Mouse (Mus musculus): ENCODE results near the gene Pigo.

The Pigo gene

DNA sequence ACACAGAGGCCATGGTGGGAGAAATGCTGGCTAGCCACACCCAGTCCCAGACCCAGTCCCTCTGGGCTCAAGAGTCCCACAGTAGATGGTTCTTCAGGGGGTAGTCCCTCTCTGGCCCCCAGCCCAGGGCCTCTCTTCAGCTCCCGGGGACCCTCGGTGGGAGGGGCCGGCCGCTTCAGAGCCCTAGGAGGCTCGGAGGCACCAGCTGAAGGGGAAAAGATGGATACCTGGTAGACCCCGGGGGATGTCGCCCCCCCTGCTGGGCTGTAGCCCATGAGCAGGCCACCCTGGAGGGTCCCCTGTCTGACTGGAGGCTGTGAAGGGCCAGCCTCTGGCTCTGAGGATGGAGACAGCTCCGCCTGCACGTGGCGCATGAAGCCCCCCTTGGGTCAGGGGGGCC, 10.7 kb upstream of the Pigo start:
- DNase-seq: no peak

DNA sequence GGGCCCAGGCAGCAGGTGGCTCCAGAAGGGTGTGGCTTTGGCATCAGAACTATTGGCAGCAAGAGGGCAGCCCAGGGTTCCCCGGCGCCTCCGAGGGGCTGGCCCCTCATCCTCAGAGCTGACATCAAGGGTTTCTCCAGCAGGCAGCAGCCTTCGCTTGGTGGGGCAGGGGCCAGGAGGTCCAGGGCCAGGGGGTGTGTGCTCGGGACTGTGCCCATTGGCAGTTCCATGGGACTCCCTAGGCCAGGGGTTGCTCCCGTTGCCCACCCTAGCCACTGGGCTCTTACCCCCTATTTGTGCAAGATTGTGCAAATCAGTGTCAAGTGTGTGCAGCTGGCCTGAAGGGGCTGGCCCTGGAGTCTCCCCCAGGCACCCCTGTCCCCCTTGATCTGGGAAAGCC, 10.2 kb upstream of the Pigo start:
- no peak for DNase-seq

DNA sequence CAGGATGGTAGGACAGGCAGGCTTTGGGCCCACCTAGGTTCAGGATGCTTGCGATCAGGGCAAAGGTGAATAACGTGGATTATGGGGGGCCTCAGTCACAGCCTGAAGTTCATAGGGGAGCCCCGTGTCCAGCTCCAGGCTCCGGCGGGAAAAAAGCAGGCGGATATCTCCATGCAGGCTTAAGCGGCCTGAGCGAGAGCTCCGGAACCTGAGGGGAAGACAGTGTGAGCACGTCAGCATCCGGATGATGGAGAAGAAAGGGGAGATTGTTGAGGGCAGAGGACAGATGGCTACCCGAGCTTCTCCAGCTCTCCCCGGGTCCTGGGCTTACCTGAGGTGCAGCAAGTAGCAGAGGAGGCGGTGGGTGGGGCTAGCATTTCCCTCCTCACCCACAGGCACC, 7.9 kb upstream of the Pigo start:
- no peak for DNase-seq

DNA sequence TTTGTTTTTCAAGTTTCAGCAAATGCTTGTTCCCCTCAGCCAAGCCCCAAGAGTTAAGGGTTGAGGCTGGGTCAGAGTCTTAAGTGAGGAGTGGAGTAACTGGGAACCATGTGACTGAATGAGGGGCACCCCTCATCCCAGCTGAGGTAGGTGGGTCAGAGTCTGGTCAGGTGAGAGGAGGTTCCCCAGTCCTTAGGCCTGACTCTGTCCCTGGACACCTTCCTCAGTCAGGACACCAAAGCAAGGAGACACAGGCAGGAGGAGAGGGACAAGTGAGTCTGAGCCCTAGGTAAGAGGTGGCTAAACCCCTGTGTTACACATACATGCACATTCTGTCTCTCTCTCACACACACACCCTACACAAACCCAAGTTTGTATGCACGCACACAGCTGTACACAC, 6.9 kb upstream of the Pigo start:
- DNase-seq: no peak

DNA sequence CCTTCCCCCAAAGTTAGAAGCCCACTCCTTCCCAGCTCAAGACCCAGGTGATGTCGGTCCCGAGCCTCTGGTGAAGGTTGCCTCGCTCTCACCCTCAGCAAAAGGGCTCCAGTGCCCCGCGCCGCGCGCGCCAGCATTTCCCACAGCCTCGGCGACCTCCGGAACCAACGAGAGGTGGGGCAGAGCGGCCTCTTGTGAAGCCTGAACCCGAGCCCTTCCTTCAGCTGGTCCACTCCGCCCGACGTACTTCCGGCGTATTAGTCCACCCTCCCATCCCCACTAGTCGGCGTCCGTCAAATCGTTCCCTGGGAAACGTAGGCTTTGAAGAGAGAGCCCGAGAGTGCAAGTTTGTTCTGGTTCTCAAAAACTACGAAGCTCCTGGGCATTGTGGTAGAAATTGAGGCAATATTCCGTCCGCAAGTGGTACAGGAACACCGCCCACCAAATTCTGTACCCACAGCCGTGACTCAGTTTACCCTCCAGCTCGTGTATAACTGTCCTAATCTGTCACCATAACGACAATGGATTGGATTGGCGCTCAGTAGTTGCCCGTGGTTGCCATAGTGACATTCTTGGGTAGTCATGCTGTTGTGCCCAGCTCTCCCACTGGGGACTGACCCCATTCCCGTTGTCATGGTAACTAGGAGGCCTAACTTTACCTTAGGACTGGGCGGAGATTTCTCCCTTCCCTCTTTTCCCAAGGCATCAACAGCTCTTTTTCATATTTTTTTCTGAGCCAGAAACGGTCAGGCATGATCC, 5.8 kb upstream of the Pigo start, which contains the start of gene Stoml2:
Gene Stoml2, minus strand, starts transcription at position 474 of the 759 bp plus-strand sequence.
- DNase-seq: peak; percentile 85

DNA sequence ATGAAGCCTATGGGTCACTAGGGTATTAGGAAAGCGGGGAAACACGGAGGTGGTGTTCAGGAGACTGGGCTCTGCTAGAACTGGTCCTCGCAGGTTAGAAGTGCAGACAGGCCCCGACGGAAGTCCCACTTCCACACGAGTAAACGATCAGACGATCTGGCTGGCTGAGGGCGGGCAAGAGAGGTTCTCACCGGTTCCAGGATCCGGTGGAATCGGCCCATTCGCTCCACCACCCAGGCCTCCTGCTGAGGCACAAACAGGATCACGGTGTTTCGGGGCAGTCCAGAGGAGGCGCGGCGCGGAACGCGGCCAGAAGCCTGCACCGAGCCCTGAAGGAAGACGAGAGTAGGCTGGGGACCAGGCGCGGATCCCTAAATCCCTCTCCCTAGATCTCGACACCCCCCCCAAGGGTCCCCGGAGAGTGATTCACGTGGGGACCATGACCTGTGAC, 5.2 kb upstream of the Pigo start:
- DNase-seq: no peak

DNA sequence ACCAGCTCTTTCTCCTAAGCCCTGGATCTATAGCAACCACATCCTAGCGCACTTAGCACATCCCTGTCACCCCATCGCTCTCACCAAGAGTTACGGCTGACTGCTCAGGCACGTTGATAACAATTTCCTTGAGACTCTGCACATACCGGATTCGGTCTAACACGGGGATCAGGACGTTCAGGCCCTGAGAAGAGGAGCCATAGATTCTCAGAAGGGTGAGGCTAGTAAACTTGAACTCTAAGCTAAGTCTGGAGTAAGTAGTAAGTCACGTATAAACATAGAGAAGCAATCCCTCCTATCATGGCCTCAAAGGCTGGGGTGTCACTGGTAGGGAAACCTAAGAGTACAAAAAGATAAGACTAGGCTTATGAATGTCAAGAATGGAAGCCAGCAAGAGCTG, 4.7 kb upstream of the Pigo start:
- DNase-seq: no peak

DNA sequence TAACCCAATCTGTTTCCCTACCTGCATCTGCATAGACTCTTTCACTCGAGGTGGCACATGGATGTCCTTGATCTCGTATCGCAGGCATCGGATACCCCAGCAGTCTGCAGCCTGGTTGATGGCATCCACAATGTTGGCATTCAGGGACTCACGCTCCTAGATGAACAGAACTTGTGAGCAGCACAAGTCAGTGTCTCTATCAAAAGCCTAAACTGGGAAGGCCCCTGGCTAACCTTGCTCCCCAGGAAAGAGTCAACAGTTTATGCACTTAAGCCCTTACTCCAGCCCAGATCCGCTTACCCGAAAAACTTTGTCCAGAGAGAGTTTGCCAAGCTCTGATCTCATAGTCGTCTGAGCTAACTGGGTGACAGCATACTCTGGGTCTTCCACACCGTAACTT, 4.1 kb upstream of the Pigo start:
- no peak for DNase-seq

DNA sequence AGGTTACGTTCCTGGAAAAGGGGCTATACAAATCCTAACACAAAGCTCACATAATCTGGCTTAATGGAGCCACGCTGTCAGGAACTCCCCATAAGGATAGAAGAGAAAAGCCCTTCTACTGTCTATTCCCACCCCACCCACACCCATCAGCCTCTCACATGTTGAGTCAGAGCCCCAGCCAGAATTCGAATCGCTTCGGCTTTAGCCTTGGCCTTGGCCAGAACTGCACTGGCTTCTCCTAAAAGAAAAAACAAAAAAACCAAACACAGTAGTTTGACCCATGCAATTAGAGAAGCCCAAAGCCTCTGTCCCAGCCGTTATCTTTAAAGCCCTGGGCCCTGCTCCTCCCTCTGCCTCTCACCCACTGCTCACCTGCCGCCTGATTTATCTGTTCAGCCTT, 3.5 kb upstream of the Pigo start:
- DNase-seq: no peak

DNA sequence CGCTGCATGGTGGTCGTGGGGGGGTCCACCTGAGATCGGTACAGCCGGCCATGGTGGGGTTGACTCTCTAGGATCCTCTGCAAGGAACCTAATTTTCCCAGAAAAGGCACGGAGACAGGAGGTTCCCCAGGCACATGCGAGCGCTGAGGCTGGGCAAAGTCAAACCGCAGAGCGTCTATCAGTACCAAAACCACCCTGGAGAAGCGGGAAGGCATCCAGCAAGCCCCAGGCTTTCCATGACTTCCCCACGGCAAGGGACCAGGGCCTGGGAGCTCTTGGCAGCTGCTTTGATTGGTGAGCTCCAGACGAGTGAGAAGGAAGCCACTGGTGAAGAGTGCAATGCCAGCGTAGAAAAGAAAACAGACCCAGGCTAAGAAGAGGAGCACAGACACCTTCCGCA, 946 bp downstream of the Pigo start:
- DNase-seq: no peak

DNA sequence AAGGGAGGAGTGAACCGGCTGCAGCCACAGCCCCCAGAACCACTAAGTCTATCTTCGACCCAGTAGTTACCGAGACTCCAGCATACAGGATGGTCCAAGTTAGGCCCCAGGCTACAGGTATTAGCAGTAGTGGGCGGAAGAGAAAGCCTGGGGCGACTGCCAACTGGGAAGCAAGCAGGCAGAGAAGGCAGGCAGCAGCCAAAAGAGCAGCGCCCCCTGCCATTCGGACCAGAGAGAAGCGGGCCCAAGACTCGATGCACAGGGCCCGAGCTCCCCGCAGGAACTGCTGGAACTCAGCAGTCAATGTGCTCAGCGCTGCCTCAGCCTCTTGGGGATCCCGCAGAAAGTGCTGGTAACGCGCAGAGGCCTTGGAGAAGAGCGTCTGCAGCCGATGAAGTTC, 4.3 kb downstream of the Pigo start:
- DNase-seq: no peak

DNA sequence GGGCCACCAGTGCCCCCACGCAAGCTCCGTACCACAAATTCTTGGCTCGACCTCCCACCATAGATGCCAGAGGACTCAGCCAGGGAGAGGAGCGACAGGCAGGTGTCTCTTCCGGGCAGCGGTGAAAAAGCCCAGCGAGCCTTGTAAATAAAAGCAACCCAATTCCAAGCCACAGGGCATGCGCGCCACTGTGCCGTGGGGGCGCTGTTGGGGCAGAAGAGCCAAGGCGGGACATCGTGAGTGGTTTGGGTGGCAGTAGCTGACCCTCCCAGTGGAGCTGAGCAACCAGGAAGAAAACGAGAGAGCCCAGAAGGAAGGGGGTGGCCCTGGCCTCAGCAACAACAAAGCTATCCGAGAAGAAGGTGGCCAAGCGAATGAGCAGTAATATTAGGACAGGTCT, 4.7 kb downstream of the Pigo start:
- DNase-seq: no peak

DNA sequence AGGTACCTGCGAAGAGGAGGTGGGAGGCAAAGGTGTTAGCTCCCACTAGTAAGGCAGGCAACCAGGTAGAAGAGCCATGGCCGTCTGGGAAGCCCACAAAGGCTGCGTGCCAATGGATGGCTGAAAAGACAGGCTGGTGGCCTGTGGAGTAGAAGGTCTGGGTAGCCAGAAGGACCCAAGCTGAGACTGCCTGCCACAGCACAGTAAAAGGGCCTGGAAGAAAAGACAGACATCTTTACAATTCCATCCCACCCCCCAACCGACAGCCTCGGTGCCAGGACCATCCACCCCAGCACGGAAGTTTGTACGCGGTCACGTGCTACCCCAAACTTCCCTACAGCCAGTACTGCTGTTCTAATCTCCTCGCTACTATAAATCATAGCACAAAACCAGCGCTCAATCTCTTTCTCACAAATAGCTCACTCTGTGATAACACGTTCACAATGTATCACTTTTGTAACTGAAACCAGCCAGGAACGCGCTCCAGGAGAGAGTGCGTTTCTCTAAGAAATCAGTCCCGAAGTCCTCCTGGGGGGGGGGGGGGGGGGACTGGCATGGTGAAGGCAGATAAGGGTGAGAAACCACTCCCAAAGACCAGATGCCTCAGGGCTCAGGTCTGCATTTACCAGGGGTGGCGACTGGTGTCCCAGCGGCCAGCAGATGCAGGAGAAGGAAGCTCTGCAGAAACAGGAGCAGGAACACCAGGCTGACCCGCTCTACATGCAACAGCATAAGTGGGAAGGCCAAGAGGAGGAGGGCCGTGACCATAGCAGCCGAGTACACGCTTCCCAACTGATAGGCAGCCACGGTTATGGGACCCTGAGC, 5.8 kb downstream of the Pigo start:
- DNase-seq: no peak

DNA sequence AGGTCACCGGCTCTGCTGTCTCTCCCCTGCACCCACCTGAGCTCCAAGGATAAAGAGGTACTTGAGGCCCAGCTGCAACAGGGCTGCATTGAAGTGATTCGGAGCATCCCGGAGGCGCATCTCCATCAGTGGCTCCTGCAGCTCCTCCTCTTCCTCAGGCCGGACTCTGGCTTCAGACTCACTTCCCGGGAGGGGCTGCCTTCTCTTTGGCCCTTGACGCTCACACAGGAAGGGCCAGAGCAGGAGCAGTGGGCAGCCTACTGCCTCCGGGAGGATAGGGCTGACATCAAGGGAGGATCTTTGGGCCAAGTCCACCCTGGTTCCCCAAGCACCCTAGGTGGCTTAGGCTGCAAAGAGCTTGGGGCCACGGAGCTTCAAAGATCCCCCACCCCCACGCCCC, 6.4 kb downstream of the Pigo start:
- no peak for DNase-seq

DNA sequence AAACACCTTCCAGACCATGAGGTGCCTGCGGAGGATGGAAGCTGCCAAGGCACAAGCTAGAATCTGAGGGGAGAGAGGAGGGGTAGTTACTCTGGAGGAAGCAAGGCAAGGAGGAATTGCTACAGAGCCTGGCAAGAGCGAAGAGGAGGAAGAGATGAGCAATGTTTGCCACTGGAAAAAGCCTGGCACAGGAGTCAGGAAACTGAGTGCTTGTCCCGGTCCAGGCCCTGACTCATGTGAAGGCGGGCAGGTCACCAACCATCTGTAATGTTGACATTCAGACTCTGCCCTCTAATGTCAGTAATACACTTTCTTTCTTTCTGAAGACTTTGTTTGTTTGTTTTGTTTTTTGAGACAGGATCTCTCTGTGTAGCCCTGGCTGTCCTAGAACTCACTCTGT, 7.5 kb downstream of the Pigo start:
- no peak for DNase-seq

DNA sequence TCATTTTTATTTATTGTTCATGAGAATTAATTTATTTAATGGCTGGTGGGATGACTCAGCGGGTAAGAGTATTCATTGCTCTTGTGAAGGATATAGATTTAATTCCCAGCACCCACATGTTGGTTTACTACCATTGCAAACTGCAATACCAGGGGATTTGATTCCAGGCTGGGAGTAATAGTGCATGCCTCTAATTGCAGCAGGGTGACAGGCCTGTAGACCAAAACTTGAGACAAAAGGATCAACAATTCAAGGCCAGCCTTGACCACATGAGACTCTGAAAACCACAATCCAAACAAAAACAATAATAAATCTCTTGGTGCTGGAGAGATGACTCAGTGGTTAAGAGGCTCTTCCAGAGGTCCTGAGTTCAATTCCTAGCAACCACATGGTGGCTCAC, 13.5 kb downstream of the Pigo start:
- DNase-seq: no peak

DNA sequence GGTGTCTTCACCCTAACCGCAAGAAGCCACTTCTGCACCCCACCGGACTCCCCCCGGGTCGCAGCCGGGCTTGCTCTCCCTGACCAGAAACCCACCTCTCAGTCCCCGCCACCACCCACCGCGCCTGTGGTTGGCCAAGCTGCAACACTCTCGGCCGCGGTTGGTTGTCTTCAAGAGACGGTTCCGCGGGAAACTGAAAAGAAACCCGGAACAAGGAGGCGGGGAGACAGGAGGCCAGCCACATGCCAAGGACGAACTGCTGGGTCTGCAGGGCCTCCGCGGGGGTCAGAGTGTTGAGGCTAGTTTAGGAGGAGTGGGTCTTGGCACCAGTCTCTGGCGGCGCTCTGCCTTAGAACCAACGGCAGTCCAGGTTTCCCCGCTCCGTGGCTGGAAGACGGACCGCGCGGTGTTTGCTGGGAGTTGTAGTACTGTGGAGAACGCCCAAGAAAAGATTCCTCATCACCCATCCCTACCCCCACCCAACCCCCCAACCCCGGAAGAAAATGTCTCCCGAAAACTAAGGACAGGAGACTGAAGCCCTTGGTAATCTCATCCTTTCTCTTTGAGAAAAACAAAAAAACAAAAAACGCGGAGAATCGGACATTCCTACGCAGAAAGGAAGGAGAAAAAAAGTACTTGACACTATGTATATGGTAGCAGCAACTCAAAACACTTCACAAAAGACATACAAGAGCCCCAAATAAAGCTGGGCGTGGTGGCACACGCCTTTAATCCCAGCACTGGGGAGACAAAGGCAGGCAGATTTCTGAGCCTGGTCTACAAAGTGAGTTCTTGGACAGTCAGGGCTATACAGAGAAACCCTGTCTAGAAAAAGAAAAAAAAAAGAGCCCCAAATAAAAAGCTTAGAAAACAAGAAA, 15.2 kb downstream of the Pigo start, which contains the start of gene Fancg:
Gene Fancg, minus strand, starts transcription at position 346 of the 878 bp plus-strand sequence.
- peak; percentile 75 to 79 for DNase-seq

DNA sequence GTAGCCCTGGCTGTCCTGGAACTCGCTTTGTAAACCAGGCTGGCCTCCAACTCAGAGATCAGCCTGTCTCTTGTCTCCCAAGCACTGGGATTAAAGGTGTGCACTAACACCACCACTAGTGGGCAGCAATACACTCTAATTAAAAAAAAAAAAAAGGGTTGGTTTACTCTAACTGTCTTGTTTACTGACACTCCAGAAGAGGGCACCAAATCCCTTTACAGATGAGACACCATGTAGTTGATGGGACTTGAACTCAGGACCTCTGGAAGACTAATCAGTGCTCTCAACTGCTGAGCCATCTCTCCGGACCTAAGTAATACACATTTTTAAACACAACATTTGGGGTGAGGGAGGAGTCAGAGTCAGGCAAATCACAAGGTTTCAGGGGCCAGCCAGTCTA, 19.9 kb downstream of the Pigo start:
- DNase-seq: peak; percentile 50 to 56

DNA sequence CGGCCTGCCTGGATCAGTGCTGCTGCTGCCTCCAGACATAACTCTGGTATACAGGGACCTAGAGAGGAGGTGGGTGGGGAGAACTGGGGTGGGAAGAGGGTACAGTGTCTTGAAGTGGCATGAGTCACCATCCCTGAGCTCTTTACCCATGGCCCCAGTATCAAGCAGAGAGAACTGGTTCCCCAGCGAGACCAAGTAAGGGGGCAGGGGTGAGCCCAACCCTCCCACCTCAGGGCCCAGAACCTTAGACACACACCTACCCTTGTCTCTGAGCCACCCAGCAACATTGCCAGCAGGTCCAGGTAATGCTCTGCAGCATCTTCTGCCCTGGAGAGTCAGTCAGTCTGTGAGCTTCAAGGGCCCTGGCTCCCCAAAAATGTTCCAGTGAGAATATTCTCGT, 20.7 kb downstream of the Pigo start:
- DNase-seq: no peak

DNA sequence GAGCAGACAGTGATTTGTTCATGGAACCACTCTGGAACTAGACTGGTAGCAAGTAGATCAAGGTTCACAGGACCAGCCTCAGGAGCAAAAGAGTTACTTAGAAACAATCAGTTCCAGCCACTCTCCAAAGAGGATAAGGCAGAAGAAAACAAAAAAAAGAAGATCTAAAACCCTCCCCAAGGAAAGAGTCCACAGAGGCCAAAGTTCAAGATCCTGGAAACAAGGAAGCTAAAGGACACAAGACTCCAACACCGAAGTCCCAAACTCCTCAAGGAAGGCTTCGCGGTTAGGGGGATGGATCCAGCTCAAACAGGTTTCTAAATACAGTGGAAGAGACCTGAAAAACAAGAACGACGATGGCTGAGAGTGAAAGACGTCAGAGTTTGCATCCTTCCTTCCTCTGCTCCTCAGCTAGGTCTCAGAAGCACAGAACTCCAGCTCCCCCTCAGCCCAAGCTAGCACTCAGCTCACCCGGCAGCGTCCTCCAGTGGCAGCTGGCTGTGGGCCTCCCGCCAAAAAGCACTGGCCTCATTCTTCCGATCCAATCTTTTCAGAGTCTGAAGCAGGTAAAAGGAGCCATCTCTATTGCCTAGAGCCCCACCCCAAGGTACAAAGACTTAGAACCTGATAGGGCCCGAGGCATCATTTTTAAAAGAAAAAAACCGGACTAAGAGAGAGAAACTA, 22.7 kb downstream of the Pigo start:
- DNase-seq: no peak

DNA sequence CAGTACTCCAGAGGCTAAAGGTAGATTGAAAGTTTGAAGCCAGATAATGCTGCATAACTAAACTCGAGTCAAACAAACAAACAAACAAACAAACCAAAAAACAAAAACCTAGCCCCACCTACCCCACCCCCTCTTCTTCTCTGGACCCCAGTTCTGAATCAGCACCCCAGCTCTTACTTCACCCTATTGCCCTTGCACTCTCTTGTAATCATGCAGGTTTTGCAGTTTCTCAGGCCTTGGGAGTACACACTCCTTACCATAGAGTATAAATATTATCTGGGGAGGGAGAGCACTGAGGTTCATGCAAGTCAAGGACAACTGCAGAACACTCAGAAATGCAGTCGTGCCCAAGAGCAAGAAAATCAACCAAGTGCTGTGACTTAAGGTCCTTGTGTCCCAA, 24.3 kb downstream of the Pigo start:
- no peak for DNase-seq

DNA sequence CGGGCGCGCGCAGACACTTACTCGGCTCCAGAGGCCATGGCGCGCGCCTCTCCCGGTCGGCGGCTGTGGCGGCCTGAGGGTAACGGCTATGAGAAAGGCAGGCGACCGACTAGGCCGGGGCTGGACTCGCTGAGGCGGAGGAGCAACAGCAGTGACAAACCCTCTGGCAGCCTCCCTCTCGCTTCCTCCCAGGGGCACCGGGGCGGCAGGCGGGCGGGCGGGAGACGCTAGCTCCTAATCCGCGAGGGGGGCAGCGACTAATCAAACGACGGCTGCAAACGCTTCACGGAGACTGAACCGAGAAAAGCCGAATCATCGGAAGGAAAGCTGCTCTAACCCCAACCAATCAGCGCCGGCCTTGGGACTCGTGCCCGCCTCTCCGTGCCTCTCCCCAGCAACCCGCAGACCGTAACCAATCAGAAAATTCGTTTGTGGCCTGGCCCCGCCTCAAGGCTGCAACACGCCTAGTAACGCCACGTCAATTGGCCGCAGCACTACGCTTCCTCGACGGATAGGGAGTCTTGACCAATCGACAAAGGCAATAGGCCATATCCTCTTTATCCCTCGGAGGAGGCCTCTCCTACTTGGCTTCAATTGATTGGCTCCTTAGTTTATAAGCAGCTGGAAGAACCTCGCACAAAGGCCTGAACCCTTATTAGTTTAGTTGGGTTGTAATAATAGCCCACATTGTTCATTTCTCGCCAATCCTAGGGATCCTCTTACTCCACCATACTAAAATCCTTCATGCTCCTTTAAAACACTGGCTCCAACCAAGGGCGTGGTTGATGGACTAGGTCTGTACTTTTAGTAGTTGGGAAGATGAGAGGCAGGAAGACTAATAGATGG, 25.3 kb downstream of the Pigo start, which contains the start of gene Vcp:
Gene Vcp, minus strand, starts transcription at position 367 of the 846 bp plus-strand sequence.
- peak; percentile 96 to 97 for DNase-seq
